Mouse (Mus musculus) limb, embryonic 14.5 days (tissue): ENCODE results near the gene Krt31. TPM values are rescaled to one million over a fixed set of nuclear protein-coding genes. Genes with fewer than 3 reads are reported as not detected.

ENCODE experiments used
- ATAC-seq: fragments of 200-750 bp; cut with Nextera tagmentation; 2 replicates; pipeline ENCODE4 v1.8.0; 2017; ENCODE audit warnings: low read depth, moderate number of reproducible peaks, moderate TSS enrichment; ENCODE audit not compliant: low FRiP score
- DNase-seq: peaks from one replicate; pipeline ENCODE4 v3.0.0-alpha.2; 2015; ENCODE audit warnings: low spot score
- H3K27ac ChIP-seq: fragments of 300-500 bp; sonication (generic); replicated peaks from 2 replicates; pipeline ENCODE4 v1.5.1; 2014; ENCODE audit warnings: low read depth, mild to moderate bottlenecking, low read length, moderate library complexity, mixed read lengths
- H3K27me3 ChIP-seq: fragments of 300-500 bp; sonication (generic); 2 replicates; pipeline ENCODE4 v1.6.1; 2014; ENCODE audit warnings: low read length, mixed read lengths; ENCODE audit not compliant: control insufficient read depth, insufficient read depth
- H3K36me3 ChIP-seq: fragments of 300-500 bp; sonication (generic); 2 replicates; pipeline ENCODE4 v1.6.1; 2014; ENCODE audit warnings: mild to moderate bottlenecking, low read length, moderate library complexity, mixed read lengths; ENCODE audit not compliant: control insufficient read depth, insufficient read depth
- H3K4me1 ChIP-seq: fragments of 300-500 bp; sonication (generic); 2 replicates; pipeline ENCODE4 v1.6.1; 2014; ENCODE audit warnings: antibody characterized with exemption, low read length, mixed read lengths; ENCODE audit not compliant: control insufficient read depth, insufficient read depth
- H3K4me2 ChIP-seq: fragments of 300-500 bp; sonication (generic); replicated peaks from 2 replicates; pipeline ENCODE4 v1.6.1; 2014; ENCODE audit warnings: low read depth, mild to moderate bottlenecking, low read length, moderate library complexity; ENCODE audit not compliant: severe bottlenecking
- H3K4me3 ChIP-seq: fragments of 300-500 bp; sonication (generic); replicated peaks from 2 replicates; pipeline ENCODE4 v1.5.1; 2014; ENCODE audit warnings: low read length
- H3K9ac ChIP-seq: fragments of 300-500 bp; sonication (generic); 2 replicates; pipeline ENCODE4 v1.6.1; 2014; ENCODE audit warnings: mild to moderate bottlenecking, low read depth, low read length, moderate library complexity; ENCODE audit not compliant: severe bottlenecking
- H3K9me3 ChIP-seq: fragments of 300-500 bp; sonication (generic); 2 replicates; pipeline ENCODE4 v1.6.1; 2016; ENCODE audit warnings: low read length; ENCODE audit not compliant: control insufficient read depth
- POLR2A ChIP-seq: fragments of 200-500 bp; IDR thresholded peaks from 2 replicates; pipeline ENCODE4 v1.8.0; 2012; ENCODE audit warnings: inconsistent platforms, mild to moderate bottlenecking, moderate library complexity, borderline replicate concordance; ENCODE audit not compliant: insufficient read depth, insufficient read length; ENCODE audit errors: extremely low read depth
- WGBS: fragments of 180-500 bp; shearing (Covaris S2); extraction: QIAGEN DNeasy Blood & Tissue Kit; methylation state at CpG from one replicate; pipeline ENCODE4 v1.1.7; 2014; 5-methylcytosine and 5-hydroxymethylcytosine counted together
- polyA plus RNA-seq, 2 experiments: library from polyadenylated mRNA; depleted of rRNA in 1 of 2; stranded (reverse) in 1 of 2; unstranded in 1 of 2; fragments of >200 nt; fragmentation: Nextera tagmentation in 1 of 2; extraction: Ambion mirVana in 1 of 2; gene quantifications; 2 replicates each; pipeline versions ENCODE4 v1.2.1 to v1.2.3; 2012 to 2014

The Krt31 gene
- polyA plus RNA-seq, 2 experiments, result 0.13 to 0.26 TPM

- ATAC-seq (no peak), DNase-seq (no peak)
- no peak within 1 kb of the TSS for H3K27ac ChIP-seq
- no peak within 1 kb of the TSS for H3K4me2 ChIP-seq
- no peaks in the 10 kb centered on the region for H3K27me3 ChIP-seq
- no peaks in the 10 kb centered on the region for H3K36me3 ChIP-seq
- no peaks in the 10 kb centered on the region for H3K9me3 ChIP-seq
- TF ChIP-seq POLR2A, result no peak
- H3K4me3 ChIP-seq, result no peak within 1 kb of the TSS
- H3K4me1 ChIP-seq, result no peaks in the 10 kb centered on the region
- WGBS, result 51% methylated on average over 4 of the region's 4 CpGs
- no peak within 1 kb of the TSS for H3K9ac ChIP-seq
Observed at GRCm38 (mm10) chr11:100016112-100016511, 34.2 kb downstream of the Krt31 start, which contains the start of gene Krt33a. Gene Krt33a, minus strand, starts transcription at chr11:100016212.

- Histone ChIP-seq H3K27ac (no peak overlapping the region), H3K4me3 (no peak overlapping the region), H3K27me3 (no peaks in the 10 kb centered on the region), H3K9me3 (no peaks in the 10 kb centered on the region), H3K4me2 (no peak overlapping the region), H3K9ac (no peak overlapping the region), H3K36me3 (no peaks in the 10 kb centered on the region), H3K4me1 (no peaks in the 10 kb centered on the region)
- TF ChIP-seq POLR2A, result no peak
- 65% methylated on average over 4 of the region's 4 CpGs for WGBS
- ATAC-seq, result no peak
- DNase-seq, result no peak
Observed at GRCm38 (mm10) chr11:100013691-100014171, 36.6 kb downstream of the Krt31 start.

DNA sequence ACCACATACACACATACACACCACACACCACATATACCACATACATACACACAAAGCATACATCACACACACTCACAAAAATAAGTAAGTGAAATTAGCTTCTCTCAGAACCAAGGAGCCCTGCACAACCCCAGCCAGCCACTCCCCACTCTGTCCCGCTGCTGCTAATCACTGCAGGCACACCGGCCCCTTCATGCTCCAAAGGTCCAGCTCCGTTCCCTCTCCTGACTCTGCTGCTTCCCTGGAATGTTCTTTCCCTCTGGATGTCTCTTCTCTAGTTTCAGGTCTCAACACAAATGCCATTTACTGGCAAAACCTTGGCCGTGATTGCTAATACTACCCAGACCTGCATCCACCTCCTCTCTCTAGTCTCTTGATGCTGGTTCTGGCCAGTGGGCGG is 39.7 kb downstream of the Krt31 start:
- no peak overlapping the region for H3K27ac ChIP-seq
- no peaks in the 10 kb centered on the region for H3K36me3 ChIP-seq
- no peak overlapping the region for H3K4me3 ChIP-seq
- H3K9ac ChIP-seq, result no peak overlapping the region
- no peak for ATAC-seq
- WGBS, result 79% methylated on average over 5 of the region's 5 CpGs
- H3K27me3 ChIP-seq, result no peaks in the 10 kb centered on the region
- no peaks in the 10 kb centered on the region for H3K4me1 ChIP-seq
- no peak overlapping the region for H3K4me2 ChIP-seq
- TF ChIP-seq POLR2A, result no peak
- DNase-seq, result no peak
- no peaks in the 10 kb centered on the region for H3K9me3 ChIP-seq

DNA sequence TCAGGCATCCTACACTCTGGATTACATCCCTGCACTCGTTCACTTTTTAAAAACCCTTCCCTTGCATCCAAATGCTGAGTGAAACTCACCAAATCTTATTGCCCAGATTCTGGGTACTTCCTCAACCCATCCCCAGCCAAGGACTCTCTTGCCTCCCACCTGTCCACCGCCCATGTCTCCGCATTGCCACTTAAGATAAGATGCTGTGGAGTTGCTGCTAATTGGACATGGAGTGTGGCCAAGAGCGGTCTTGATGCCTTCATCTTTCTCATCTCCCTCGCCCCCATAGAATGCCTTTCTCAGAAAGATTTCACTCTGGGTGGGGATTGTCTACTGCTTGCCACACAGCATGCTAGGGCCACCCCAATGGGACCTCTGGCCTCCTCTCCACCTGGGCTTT is 42.0 kb downstream of the Krt31 start:
- H3K4me3 ChIP-seq, result no peak overlapping the region
- DNase-seq, result no peak
- no peaks in the 10 kb centered on the region for H3K9me3 ChIP-seq
- H3K27ac ChIP-seq, result no peak overlapping the region
- H3K4me1 ChIP-seq, result no peaks in the 10 kb centered on the region
- no peaks in the 10 kb centered on the region for H3K36me3 ChIP-seq
- no peak for ATAC-seq
- no peaks in the 10 kb centered on the region for H3K27me3 ChIP-seq
- H3K4me2 ChIP-seq, result no peak overlapping the region
- no peak overlapping the region for H3K9ac ChIP-seq
- WGBS, result 82% methylated on average over 5 of the region's 5 CpGs
- TF ChIP-seq POLR2A, result no peak

GRCm38 (mm10) chr11:100006624-100007023 is 43.7 kb downstream of the Krt31 start:
- Histone ChIP-seq H3K9ac (no peak overlapping the region), H3K4me1 (no peaks in the 10 kb centered on the region), H3K27ac (no peak overlapping the region), H3K9me3 (no peaks in the 10 kb centered on the region), H3K27me3 (no peaks in the 10 kb centered on the region), H3K4me3 (no peak overlapping the region), H3K4me2 (no peak overlapping the region), H3K36me3 (no peaks in the 10 kb centered on the region)
- DNase-seq, result no peak
- no peak for TF ChIP-seq POLR2A
- WGBS, result 53% methylated on average over 3 of the region's 3 CpGs
- ATAC-seq, result no peak

- WGBS, result 71% methylated on average over 8 of the region's 8 CpGs
- Histone ChIP-seq H3K9me3 (no peaks in the 10 kb centered on the region), H3K27ac (no peak overlapping the region), H3K27me3 (no peaks in the 10 kb centered on the region), H3K4me3 (no peak overlapping the region), H3K4me2 (no peak overlapping the region), H3K36me3 (no peaks in the 10 kb centered on the region), H3K9ac (no peak overlapping the region), H3K4me1 (no peaks in the 10 kb centered on the region)
- no peak for TF ChIP-seq POLR2A
- DNase-seq (peak; percentile 53), ATAC-seq (no peak)
Observed at GRCm38 (mm10) chr11:100005905-100006304, 44.4 kb downstream of the Krt31 start.
